Mouse (Mus musculus) kidney, adult 2 months (tissue): Measurements from ENCODE around the gene Nlk. TPM values are rescaled to one million over a fixed set of nuclear protein-coding genes. Genes with fewer than 3 reads are reported as not detected.

Experiments
- DNase-seq: peaks from one replicate; pipeline ENCODE4 v3.0.0; 2021
- H3K27ac ChIP-seq: fragments of 200-500 bp; 2 replicates; pipeline ENCODE4 v1.5.1; 2012; ENCODE audit warnings: low read depth, low read length, control low read depth, inconsistent platforms; ENCODE audit not compliant: insufficient read depth
- H3K27me3 ChIP-seq: fragments of 200-500 bp; replicated peaks from 2 replicates; pipeline ENCODE4 v1.6.1; 2012; ENCODE audit warnings: mild to moderate bottlenecking, moderate library complexity, low read length, inconsistent platforms; ENCODE audit not compliant: control insufficient read depth, insufficient read depth
- H3K36me3 ChIP-seq: fragments of 200-500 bp; 2 replicates; pipeline ENCODE4 v1.6.1; 2012; ENCODE audit warnings: mild to moderate bottlenecking, moderate library complexity, low read length, inconsistent platforms; ENCODE audit not compliant: control insufficient read depth, insufficient read depth
- H3K4me1 ChIP-seq: fragments of 200-500 bp; 2 replicates; pipeline ENCODE4 v1.6.1; 2011; ENCODE audit warnings: low read length; ENCODE audit not compliant: control insufficient read depth, insufficient read depth
- H3K4me3 ChIP-seq: fragments of 200-500 bp; 2 replicates; pipeline ENCODE4 v1.5.1; 2011; ENCODE audit warnings: mild to moderate bottlenecking, low read depth, low read length, control low read depth; ENCODE audit not compliant: insufficient read depth
- CTCF ChIP-seq: fragments of 200-500 bp; conservative IDR thresholded peaks from 2 replicates; pipeline ENCODE4 v1.5.1; 2011; ENCODE audit warnings: low read depth, mild to moderate bottlenecking, control low read depth, low read length, moderate library complexity, mixed read lengths; ENCODE audit not compliant: insufficient read depth, insufficient read length
- POLR2A ChIP-seq: fragments of 200-500 bp; IDR thresholded peaks from one replicate; pipeline ENCODE4 v1.6.1; 2011; ENCODE audit warnings: low read depth, low read length, control low read depth
- WGBS: fragments of 180-500 bp; shearing (Covaris S2); methylation state at CpG from one replicate; pipeline ENCODE4 v1.1.7; 2018; 5-methylcytosine and 5-hydroxymethylcytosine counted together
- polyA plus RNA-seq: library from polyadenylated mRNA; depleted of rRNA; stranded (reverse); fragments of >200 nt; gene quantifications from 2 replicates; pipeline ENCODE4 v1.2.3, GENCODE M21; 2012

Nlk gene
- polyA plus RNA-seq, 1 experiment = 11.7 TPM

DNA sequence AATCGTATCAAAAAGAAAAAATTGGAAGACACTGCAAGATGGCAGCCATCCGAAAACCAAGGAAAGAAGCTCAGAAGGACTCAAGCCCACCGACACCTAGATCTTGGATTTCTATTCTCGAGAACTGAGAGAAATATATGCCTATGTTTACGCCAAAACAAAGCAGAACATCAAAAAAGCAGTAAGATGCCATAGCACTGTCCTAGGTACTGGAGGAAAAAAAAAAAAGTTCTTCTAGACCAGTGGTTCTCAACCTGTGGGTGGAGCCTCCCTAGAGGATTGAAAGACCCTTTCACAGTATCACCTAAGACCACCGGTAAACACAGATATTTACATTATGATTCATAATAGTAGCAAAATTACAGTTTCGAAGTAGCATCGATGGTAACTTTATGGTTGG is 3.9 kb downstream of the Nlk start:
- DNase-seq = no peak
- Histone ChIP-seq H3K4me3 (no peak overlapping the region), H3K27me3 (no peaks in the 10 kb centered on the region), H3K4me1 (peaks cover 5% of the 10 kb centered on the region), H3K36me3 (no peaks in the 10 kb centered on the region), H3K27ac (no peak overlapping the region)
- TF ChIP-seq CTCF (no peak), POLR2A (no peak)
- WGBS = 95% methylated on average over 8 of the region's 8 CpGs

- DNase-seq = no peak
- Histone ChIP-seq H3K4me1 (peaks cover 5% of the 10 kb centered on the region), H3K27ac (no peak overlapping the region), H3K36me3 (no peaks in the 10 kb centered on the region), H3K4me3 (no peak overlapping the region), H3K27me3 (no peaks in the 10 kb centered on the region)
- WGBS = 53% methylated on average over 2 of the region's 2 CpGs
- TF ChIP-seq CTCF (no peak), POLR2A (no peak)
Observed at GRCm38 (mm10) chr11:78691201-78691600, 6.0 kb downstream of the Nlk start.

GRCm38 (mm10) chr11:78690547-78690946 is 6.6 kb downstream of the Nlk start:
- H3K27ac ChIP-seq = no peak overlapping the region
- WGBS = 68% methylated on average over 3 of the region's 3 CpGs

GRCm38 (mm10) chr11:78681058-78681457 is 16.1 kb downstream of the Nlk start:
- DNase-seq = no peak
- TF ChIP-seq POLR2A = no peak
- TF ChIP-seq CTCF = no peak
- Histone ChIP-seq H3K4me1 (no peaks in the 10 kb centered on the region), H3K27me3 (no peaks in the 10 kb centered on the region), H3K4me3 (no peak overlapping the region), H3K27ac (no peak overlapping the region), H3K36me3 (no peaks in the 10 kb centered on the region)
- WGBS = 86% methylated on average over 3 of the region's 3 CpGs

More at GRCm38 (mm10) chr11:78690547-78690946, 6.6 kb downstream of the Nlk start:
- Histone ChIP-seq H3K4me1 (peaks cover 5% of the 10 kb centered on the region; the same call in 1 of the 2 replicates), H3K27me3 (no peaks in the 10 kb centered on the region), H3K4me3 (no peak overlapping the region), H3K36me3 (no peaks in the 10 kb centered on the region)
- TF ChIP-seq CTCF (no peak), POLR2A (no peak)
- no peak for DNase-seq

DNA sequence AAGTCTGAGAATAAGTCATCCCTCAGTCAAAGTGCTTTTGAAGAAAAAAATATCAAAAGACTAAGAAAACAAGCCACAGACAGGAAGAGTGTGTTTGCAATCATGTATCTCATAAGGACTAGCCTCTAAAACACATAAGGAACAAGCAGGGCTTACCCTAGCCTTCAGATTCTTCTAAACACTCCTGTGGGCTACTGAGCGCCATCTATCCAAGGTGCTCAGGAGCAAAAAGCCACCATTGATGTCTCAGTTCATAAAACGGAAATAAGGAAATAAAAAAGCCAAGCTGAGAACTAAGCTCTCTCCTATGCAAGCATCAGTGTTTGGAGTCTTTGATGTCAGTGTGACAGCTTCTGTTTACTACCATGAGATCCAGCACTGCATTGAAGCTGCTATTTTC is 18.4 kb downstream of the Nlk start:
- Histone ChIP-seq H3K27me3 (no peaks in the 10 kb centered on the region), H3K27ac (no peak overlapping the region), H3K36me3 (no peaks in the 10 kb centered on the region), H3K4me3 (no peak overlapping the region), H3K4me1 (no peaks in the 10 kb centered on the region)
- DNase-seq = no peak
- TF ChIP-seq POLR2A = no peak
- WGBS = 75% methylated on average over 2 of the region's 2 CpGs

GRCm38 (mm10) chr11:78668647-78669046 is 28.5 kb downstream of the Nlk start:
- H3K27me3 ChIP-seq = no peaks in the 10 kb centered on the region
- TF ChIP-seq POLR2A (no peak), CTCF (no peak)
- WGBS = 79% methylated on average over 3 of the region's 3 CpGs
- no peak overlapping the region for H3K4me3 ChIP-seq
- DNase-seq = peak; percentile 4
- peaks cover 4% of the 10 kb centered on the region; the same call in 1 of the 2 replicates for H3K4me1 ChIP-seq
- no peaks in the 10 kb centered on the region for H3K36me3 ChIP-seq
- H3K27ac ChIP-seq = no peak overlapping the region

- 69% methylated on average over 2 of the region's 2 CpGs for WGBS
- DNase-seq = no peak
- no peak overlapping the region for H3K27ac ChIP-seq
- no peak overlapping the region for H3K4me3 ChIP-seq
- TF ChIP-seq POLR2A (no peak), CTCF (no peak)
- no peaks in the 10 kb centered on the region for H3K27me3 ChIP-seq
- no peaks in the 10 kb centered on the region for H3K36me3 ChIP-seq
- H3K4me1 ChIP-seq = no peaks in the 10 kb centered on the region
Observed at GRCm38 (mm10) chr11:78664853-78665252, 32.3 kb downstream of the Nlk start.

- Histone ChIP-seq H3K36me3 (no peaks in the 10 kb centered on the region), H3K27me3 (no peaks in the 10 kb centered on the region), H3K4me3 (no peak overlapping the region), H3K27ac (no peak overlapping the region), H3K4me1 (no peaks in the 10 kb centered on the region)
- TF ChIP-seq POLR2A = no peak
- TF ChIP-seq CTCF = no peak
- no peak for DNase-seq
- 66% methylated on average over 4 of the region's 4 CpGs for WGBS
Observed at GRCm38 (mm10) chr11:78663916-78664315, 33.3 kb downstream of the Nlk start.
